Comparison of ENCODE assay signal across 15 mouse cellular contexts in the genomic region with DNA sequence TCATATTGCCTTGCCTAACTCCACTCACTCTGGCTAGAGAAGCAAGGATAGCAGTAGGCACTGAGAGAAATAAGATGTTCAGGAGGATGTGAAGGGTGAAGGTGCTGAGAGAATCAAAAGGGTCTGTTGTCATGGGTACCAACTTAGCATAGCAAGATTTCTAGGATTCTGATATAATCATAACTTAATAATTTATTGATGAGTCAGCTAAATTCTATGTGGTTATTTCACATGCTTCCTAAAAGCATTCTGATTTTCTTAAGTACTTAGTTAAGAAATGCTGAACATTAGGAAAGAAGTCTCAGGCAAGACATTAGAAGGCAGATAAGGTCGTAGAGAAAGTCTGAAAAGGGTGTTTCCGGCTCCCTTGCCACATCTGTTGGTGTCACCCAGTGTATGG.
"Had no signal": no experiment of that assay in that cellular context is flagged by ENCODE, and none has a peak within 500 bp of the region (broad histone marks: within the 10 kb centered on the region; RNA-seq: fewer than 3 reads in every experiment).

No protein-coding gene starts in this region.

- H3K9me3 ChIP-seq: neural tube, embryonic 15.5 days; stomach, embryonic 15.5 days had no signal

- H3K27me3 ChIP-seq: neural tube, embryonic 15.5 days; stomach, embryonic 15.5 days had no signal

- DNase-seq: retina, postnatal 1 day; right cerebral cortex, adult 18-20 months; right cerebral cortex, postnatal 14 days; right cerebral cortex, postnatal 25 days; right cerebral cortex, postnatal 4 days; spleen, adult 18-20 months; thymus, adult 18-20 months; thymus, adult 2 months; thymus, postnatal 14 days; thymus, postnatal 25 days; thymus, postnatal 36 days; thymus, postnatal 4 days had no signal

- H3K27ac ChIP-seq: neural tube, embryonic 15.5 days; stomach, embryonic 15.5 days; stomach, postnatal 0 days had no signal

- H3K4me3 ChIP-seq: neural tube, embryonic 15.5 days; stomach, embryonic 15.5 days had no signal

- H3K4me1 ChIP-seq: neural tube, embryonic 15.5 days; stomach, embryonic 15.5 days had no signal

- H3K9ac ChIP-seq: neural tube, embryonic 15.5 days; stomach, embryonic 15.5 days had no signal

- H3K4me2 ChIP-seq: neural tube, embryonic 15.5 days; stomach, embryonic 15.5 days had no signal
